Mouse (Mus musculus) stomach, embryonic 14.5 days (tissue): ENCODE measurements around the gene Sh3gl3. TPM values are rescaled to one million over a fixed set of nuclear protein-coding genes. Genes with fewer than 3 reads are reported as not detected.
A peak's percentile ranks its signal among the peaks of the same experiment; 100 is the strongest.

Experiments used
- ATAC-seq: fragments of 200-750 bp; cut with Nextera tagmentation; 2 replicates; pipeline ENCODE4 v1.8.0; 2017; ENCODE audit warnings: low read depth, moderate TSS enrichment; ENCODE audit not compliant: insufficient number of reproducible peaks, insufficient read depth, low FRiP score
- H3K27ac ChIP-seq: fragments of 300-500 bp; sonication (generic); 2 replicates; pipeline ENCODE4 v1.5.1; 2014; ENCODE audit warnings: mild to moderate bottlenecking, low read length, moderate library complexity, mixed read lengths
- H3K27me3 ChIP-seq: fragments of 300-500 bp; sonication (generic); 2 replicates; pipeline ENCODE4 v1.6.1; 2014; ENCODE audit warnings: low read length, control low read depth, mixed read lengths; ENCODE audit not compliant: control insufficient read depth, insufficient read depth
- H3K36me3 ChIP-seq: fragments of 300-500 bp; sonication (generic); 2 replicates; pipeline ENCODE4 v1.6.1; 2014; ENCODE audit warnings: mild to moderate bottlenecking, control low read depth, low read length, moderate library complexity, mixed read lengths; ENCODE audit not compliant: control insufficient read depth, insufficient read depth
- H3K4me1 ChIP-seq: fragments of 300-500 bp; sonication (generic); 2 replicates; pipeline ENCODE4 v1.6.1; 2014; ENCODE audit warnings: low read length, control low read depth, mixed read lengths; ENCODE audit not compliant: control insufficient read depth, insufficient read depth
- H3K4me2 ChIP-seq: fragments of 300-500 bp; sonication (generic); replicated peaks from 2 replicates; pipeline ENCODE4 v1.6.1; 2014; ENCODE audit warnings: low read depth, low read length, control low read depth
- H3K4me3 ChIP-seq: fragments of 300-500 bp; sonication (generic); 2 replicates; pipeline ENCODE4 v1.5.1; 2014; ENCODE audit warnings: low read depth, low read length, control low read depth
- H3K9ac ChIP-seq: fragments of 300-500 bp; sonication (generic); replicated peaks from 2 replicates; pipeline ENCODE4 v1.6.1; 2014; ENCODE audit warnings: low read depth, mild to moderate bottlenecking, control low read depth, low read length, moderate library complexity, mixed read lengths
- H3K9me3 ChIP-seq: fragments of 300-500 bp; sonication (generic); 2 replicates; pipeline ENCODE4 v1.6.1; 2016; ENCODE audit warnings: low read depth, low read length, control low read depth; ENCODE audit not compliant: control insufficient read depth
- WGBS: fragments of 180-500 bp; shearing (Covaris S2); extraction: QIAGEN DNeasy Blood & Tissue Kit; methylation state at CpG from one replicate; pipeline ENCODE4 v1.1.7; 2014; 5-methylcytosine and 5-hydroxymethylcytosine counted together
- polyA plus RNA-seq: library from polyadenylated mRNA; unstranded; fragments of >200 nt; fragmentation: Nextera tagmentation; extraction: Ambion mirVana; gene quantifications from 2 replicates; pipeline ENCODE4 v1.2.1, GENCODE M21; 2014

Gene Sh3gl3
- 14.6 and 15.9 TPM in 2 replicates for polyA plus RNA-seq

GRCm38 (mm10) chr7:82173540-82173939, at the start of gene Sh3gl3:
TSS of gene Sh3gl3 (plus strand) at chr7:82173840.
- peak within 1 kb of the TSS; percentile 40; the same call in 1 of the 2 replicates for H3K9ac ChIP-seq
- H3K9me3 ChIP-seq, result no peaks in the 10 kb centered on the region
- peaks cover 7% of the 10 kb centered on the region for H3K4me1 ChIP-seq
- no peak for ATAC-seq
- H3K4me2 ChIP-seq, result peak within 1 kb of the TSS; percentile 97
- H3K36me3 ChIP-seq, result no peaks in the 10 kb centered on the region
- no peak within 1 kb of the TSS for H3K27ac ChIP-seq
- peak within 1 kb of the TSS; percentile 66 for H3K4me3 ChIP-seq
- no peaks in the 10 kb centered on the region for H3K27me3 ChIP-seq
- WGBS, result 78% methylated on average over 3 of the region's 3 CpGs

- Histone ChIP-seq H3K4me2 (no peak overlapping the region), H3K4me3 (no peak overlapping the region), H3K4me1 (no peaks in the 10 kb centered on the region), H3K36me3 (no peaks in the 10 kb centered on the region), H3K27me3 (no peaks in the 10 kb centered on the region), H3K9ac (no peak overlapping the region), H3K27ac (no peak overlapping the region), H3K9me3 (peaks cover 12% of the 10 kb centered on the region; the same call in 1 of the 2 replicates)
- WGBS, result 12% methylated on average over 1 of the region's 1 CpGs
- ATAC-seq, result no peak
Observed at GRCm38 (mm10) chr7:82138196-82138595, 35.4 kb upstream of the Sh3gl3 start.

GRCm38 (mm10) chr7:82147151-82147550, 26.5 kb upstream of the Sh3gl3 start:
- Histone ChIP-seq H3K4me1 (no peaks in the 10 kb centered on the region), H3K9me3 (no peaks in the 10 kb centered on the region), H3K36me3 (no peaks in the 10 kb centered on the region), H3K27me3 (no peaks in the 10 kb centered on the region), H3K9ac (no peak overlapping the region), H3K4me2 (no peak overlapping the region), H3K4me3 (no peak overlapping the region), H3K27ac (no peak overlapping the region)
- 90% methylated on average over 5 of the region's 5 CpGs for WGBS
- ATAC-seq, result no peak

GRCm38 (mm10) chr7:82164681-82165080, 9.0 kb upstream of the Sh3gl3 start:
- no peak overlapping the region for H3K4me3 ChIP-seq
- H3K4me2 ChIP-seq, result no peak overlapping the region
- H3K9ac ChIP-seq, result no peak overlapping the region
- no peak overlapping the region for H3K27ac ChIP-seq
- no peaks in the 10 kb centered on the region for H3K4me1 ChIP-seq
- ATAC-seq, result no peak
- no peaks in the 10 kb centered on the region for H3K27me3 ChIP-seq
- WGBS, result 93% methylated on average over 14 of the region's 14 CpGs
- no peaks in the 10 kb centered on the region for H3K36me3 ChIP-seq
- H3K9me3 ChIP-seq, result no peaks in the 10 kb centered on the region

GRCm38 (mm10) chr7:82174571-82175326, 1.1 kb downstream of the Sh3gl3 start:
- H3K4me2 ChIP-seq, result peak overlapping the region; percentile 97
- under 1% methylated on average over 71 of the region's 72 CpGs for WGBS
- ATAC-seq, result peak; percentile 91
- no peak overlapping the region for H3K27ac ChIP-seq
- no peaks in the 10 kb centered on the region for H3K9me3 ChIP-seq
- H3K9ac ChIP-seq, result peak overlapping the region; percentile 40; the same call in 1 of the 2 replicates
- H3K36me3 ChIP-seq, result no peaks in the 10 kb centered on the region
- H3K27me3 ChIP-seq, result no peaks in the 10 kb centered on the region
- H3K4me3 ChIP-seq, result peak overlapping the region; percentile 66
- H3K4me1 ChIP-seq, result peaks cover 7% of the 10 kb centered on the region

- ATAC-seq, result 0 out of 2 replicates have a peak, but pooled peaks have one; percentile 19
Observed at GRCm38 (mm10) chr7:82175327-82175721, 1.7 kb downstream of the Sh3gl3 start.

GRCm38 (mm10) chr7:82176192-82176591, 2.6 kb downstream of the Sh3gl3 start:
- H3K4me3 ChIP-seq, result no peak overlapping the region
- peaks cover 7% of the 10 kb centered on the region for H3K4me1 ChIP-seq
- no peak overlapping the region for H3K4me2 ChIP-seq
- no peaks in the 10 kb centered on the region for H3K36me3 ChIP-seq
- H3K9ac ChIP-seq, result no peak overlapping the region
- no peaks in the 10 kb centered on the region for H3K9me3 ChIP-seq
- H3K27ac ChIP-seq, result no peak overlapping the region
- 57% methylated on average over 3 of the region's 3 CpGs for WGBS
- H3K27me3 ChIP-seq, result no peaks in the 10 kb centered on the region
- no peak for ATAC-seq

More at GRCm38 (mm10) chr7:82175327-82175721, 1.7 kb downstream of the Sh3gl3 start:
- no peaks in the 10 kb centered on the region for H3K36me3 ChIP-seq
- no peaks in the 10 kb centered on the region for H3K9me3 ChIP-seq
- peak overlapping the region; percentile 66 for H3K4me3 ChIP-seq
- no peaks in the 10 kb centered on the region for H3K27me3 ChIP-seq
- H3K9ac ChIP-seq, result peak overlapping the region; percentile 40; the same call in 1 of the 2 replicates
- no peak overlapping the region for H3K27ac ChIP-seq
- peak overlapping the region; percentile 97 for H3K4me2 ChIP-seq
- 0% methylated on average over 16 of the region's 16 CpGs for WGBS
- peaks cover 7% of the 10 kb centered on the region for H3K4me1 ChIP-seq

- no peaks in the 10 kb centered on the region for H3K36me3 ChIP-seq
- H3K27me3 ChIP-seq, result no peaks in the 10 kb centered on the region
- H3K27ac ChIP-seq, result no peak overlapping the region
- H3K4me2 ChIP-seq, result no peak overlapping the region
- H3K9ac ChIP-seq, result no peak overlapping the region
- H3K4me3 ChIP-seq, result no peak overlapping the region
- 46% methylated on average over 5 of the region's 5 CpGs for WGBS
- H3K9me3 ChIP-seq, result no peaks in the 10 kb centered on the region; the same call in 1 of the 2 replicates
- H3K4me1 ChIP-seq, result peaks cover 7% of the 10 kb centered on the region
- ATAC-seq, result no peak
Observed at GRCm38 (mm10) chr7:82177336-82177735, 3.7 kb downstream of the Sh3gl3 start.
